Comparison of ENCODE assay signal across 9 mouse cellular contexts in the genomic region with DNA sequence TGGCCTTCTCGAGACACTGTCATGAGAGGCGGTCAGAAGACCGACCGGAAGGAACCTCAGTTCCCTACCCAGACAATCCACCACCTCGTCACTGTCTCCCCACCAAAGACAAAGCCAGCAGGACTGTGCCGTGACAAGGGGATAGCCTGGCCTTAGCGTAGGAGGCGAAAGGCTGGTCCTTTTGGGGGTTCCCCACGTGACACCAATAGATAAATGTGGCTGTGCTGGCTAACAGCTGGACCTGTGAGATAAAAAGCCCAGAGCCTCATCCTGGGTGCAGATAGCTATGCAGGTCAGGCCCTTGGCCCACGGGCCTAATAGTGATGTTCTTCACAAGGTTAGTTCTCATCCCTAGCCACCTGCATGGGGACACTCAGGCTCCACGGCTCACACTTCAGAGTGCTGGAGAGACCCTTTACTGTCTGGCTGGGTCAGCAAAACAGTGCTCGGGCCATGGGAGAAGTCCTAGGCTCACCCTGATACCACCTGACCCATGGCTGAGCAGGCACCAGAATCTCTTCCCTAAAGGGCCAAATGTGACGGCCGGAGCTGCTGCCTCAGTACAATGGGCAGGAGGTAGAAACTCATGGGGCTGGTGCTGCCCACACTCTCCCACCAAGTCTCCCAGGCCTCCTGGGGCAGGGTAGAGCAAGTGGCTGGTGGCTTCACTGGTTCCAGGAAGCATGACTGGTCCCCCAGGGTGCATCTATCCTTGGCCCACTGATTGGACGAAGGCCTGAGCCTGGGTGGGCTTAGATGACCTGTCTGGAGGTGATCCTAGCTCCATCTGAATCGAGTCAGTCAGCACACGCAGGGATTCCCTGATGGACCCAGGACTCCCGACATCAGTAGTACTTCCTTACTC. TPM values are rescaled to one million over a fixed set of nuclear protein-coding genes. Genes with fewer than 3 reads are reported as not detected.
DNase-seq lines count a peak whose midpoint lies in the region; ATAC-seq lines count a peak whose summit lies in the region.
"Had no signal": no experiment of that assay in that cellular context is flagged by ENCODE, and none has a peak within 500 bp of the region (broad histone marks: within the 10 kb centered on the region; RNA-seq: fewer than 3 reads in every experiment).

No protein-coding gene starts in this region.

- H3K36me3 ChIP-seq in lung, embryonic 15.5 days = no peaks in the 10 kb centered on the region; the same call in 1 of the 2 replicates
- peaks cover 78% of the 10 kb centered on the region for H3K36me3 ChIP-seq in liver, embryonic 13.5 days

- ATAC-seq in lung, embryonic 15.5 days (ENCODE audit: borderline replicate concordance, extremely low read depth, low FRiP score, low TSS enrichment) = peak; percentile 5; the same call in 1 of the 2 replicates
- ATAC-seq in erythroid progenitor cell, adult 5-6 weeks (replicated peaks; ENCODE audit: low FRiP score, poor library complexity, severe bottlenecking) = peak; percentile 80
- peak; percentile 81 for ATAC-seq in liver, embryonic 13.5 days (ENCODE audit: low read depth)

- peaks cover 39% of the 10 kb centered on the region for H3K4me1 ChIP-seq in lung, embryonic 15.5 days
- peaks cover 99% of the 10 kb centered on the region for H3K4me1 ChIP-seq in liver, embryonic 13.5 days (replicated peaks)

- no peak overlapping the region for H3K4me2 ChIP-seq in lung, embryonic 15.5 days
- H3K4me2 ChIP-seq in liver, embryonic 13.5 days = peak overlapping the region; percentile 87

- no peaks in the 10 kb centered on the region for H3K9me3 ChIP-seq in lung, embryonic 15.5 days
- no peaks in the 10 kb centered on the region for H3K9me3 ChIP-seq in liver, embryonic 13.5 days (replicated peaks)

- DNase-seq in lung, adult 18-20 months = no peak
- peak; percentile 88 for DNase-seq in liver, embryonic 13.5 days
- DNase-seq in spleen, postnatal 4 days (ENCODE audit: low spot score in 2 of 2) = peak; percentile 80 to 83
- no peak for DNase-seq in adipocyte (ENCODE audit: low spot score)
- no peak for DNase-seq in left cerebral cortex, adult 11 months (ENCODE audit: low spot score)
- DNase-seq in kidney, adult 9 months = no peak

- H3K4me3 ChIP-seq in lung, embryonic 15.5 days = no peak overlapping the region
- peak overlapping the region; percentile 56 for H3K4me3 ChIP-seq in liver, embryonic 13.5 days (replicated peaks)

- WGBS in lung, embryonic 15.5 days = 65% methylated on average over 18 of the region's 18 CpGs
- 33% methylated on average over 18 of the region's 18 CpGs for WGBS in liver, embryonic 13.5 days (ENCODE audit: insufficient replicate concordance)

- H3K9ac ChIP-seq in lung, embryonic 15.5 days = no peak overlapping the region
- H3K9ac ChIP-seq in liver, embryonic 13.5 days = peak overlapping the region; percentile 91

- H3K27ac ChIP-seq in lung, embryonic 15.5 days = 0 out of 2 replicates have a peak overlapping the region, but pooled peaks have one; percentile 89
- peak overlapping the region; percentile 100 for H3K27ac ChIP-seq in liver, embryonic 13.5 days

- H3K27me3 ChIP-seq in lung, embryonic 15.5 days = no peaks in the 10 kb centered on the region
- H3K27me3 ChIP-seq in liver, embryonic 13.5 days = no peaks in the 10 kb centered on the region

RNA-seq across cellular contexts. Expression of gene Slc7a5, which starts 8.1 kb away (rescaled TPM):
- polyA plus RNA-seq in lung, embryonic 15.5 days (2015; fragmentation: Nextera tagmentation; extraction: Ambion mirVana) = 14.8 and 15.5 TPM in 2 replicates
- 204 and 216 TPM in 2 replicates for total RNA-seq in erythroid progenitor cell, adult 5-6 weeks (2015; ENCODE audit: low replicate concordance)
- 167 and 189 TPM in 2 replicates for total RNA-seq in erythroid progenitor cell, adult 5-6 weeks (2017; ENCODE audit: low replicate concordance)
- polyA plus RNA-seq in liver, embryonic 13.5 days (2015; fragmentation: Nextera tagmentation; extraction: Ambion mirVana) = 32.2 and 37.5 TPM in 2 replicates

RNA-seq across cellular contexts. Expression of gene Car5a, which starts 45.3 kb away (rescaled TPM):
- polyA plus RNA-seq in lung, embryonic 15.5 days (2015; fragmentation: Nextera tagmentation; extraction: Ambion mirVana) = not detected in 2 replicates
- not detected in 2 replicates for total RNA-seq in erythroid progenitor cell, adult 5-6 weeks (2015; ENCODE audit: low replicate concordance)
- total RNA-seq in erythroid progenitor cell, adult 5-6 weeks (2017; ENCODE audit: low replicate concordance) = not detected in 2 replicates
- polyA plus RNA-seq in liver, embryonic 13.5 days (2015; fragmentation: Nextera tagmentation; extraction: Ambion mirVana) = 0.88 and 1.1 TPM in 2 replicates
- polyA plus RNA-seq: inflammation-experienced regulatory T-cells, adult 6 months had no signal

RNA-seq across cellular contexts. Expression of gene Banp, which starts 50.1 kb away (rescaled TPM):
- 40.2 and 50.4 TPM in 2 replicates for polyA plus RNA-seq in lung, embryonic 15.5 days (2015; fragmentation: Nextera tagmentation; extraction: Ambion mirVana)
- total RNA-seq in erythroid progenitor cell, adult 5-6 weeks (2015; ENCODE audit: low replicate concordance) = 16.3 and 41.1 TPM in 2 replicates
- total RNA-seq in erythroid progenitor cell, adult 5-6 weeks (2017; ENCODE audit: low replicate concordance) = 42.2 and 94.6 TPM in 2 replicates
- polyA plus RNA-seq in liver, embryonic 13.5 days (2015; fragmentation: Nextera tagmentation; extraction: Ambion mirVana) = 14.5 and 18.1 TPM in 2 replicates

Comparison
In these comparisons a context has a peak if more than half of its experiments do, and no peak if none do; other contexts are left out.
1. ATAC-seq: peak in every context shown above with its lines; median percentile 81 in liver, embryonic 13.5 days; 80 in erythroid progenitor cell, adult 5-6 weeks; 5 in lung, embryonic 15.5 days.
2. DNase-seq: peak in liver, embryonic 13.5 days (single experiment) and spleen, postnatal 4 days (2 of 2); none in lung, adult 18-20 months (0 of 2), adipocyte (single experiment), left cerebral cortex, adult 11 months (single experiment) and kidney, adult 9 months (single experiment).